Mouse (Mus musculus): ENCODE measurements around the gene Dnajb3. TPM values are rescaled to one million over a fixed set of nuclear protein-coding genes. Genes with fewer than 3 reads are reported as not detected.
"Not testable (repeated sequence)": the region's sequence is repeated elsewhere in the genome, so short reads cannot be mapped to it uniquely, and the experiment has no call there.

Dnajb3 gene
- polyA plus RNA-seq, 1 experiment = not detected

DNA sequence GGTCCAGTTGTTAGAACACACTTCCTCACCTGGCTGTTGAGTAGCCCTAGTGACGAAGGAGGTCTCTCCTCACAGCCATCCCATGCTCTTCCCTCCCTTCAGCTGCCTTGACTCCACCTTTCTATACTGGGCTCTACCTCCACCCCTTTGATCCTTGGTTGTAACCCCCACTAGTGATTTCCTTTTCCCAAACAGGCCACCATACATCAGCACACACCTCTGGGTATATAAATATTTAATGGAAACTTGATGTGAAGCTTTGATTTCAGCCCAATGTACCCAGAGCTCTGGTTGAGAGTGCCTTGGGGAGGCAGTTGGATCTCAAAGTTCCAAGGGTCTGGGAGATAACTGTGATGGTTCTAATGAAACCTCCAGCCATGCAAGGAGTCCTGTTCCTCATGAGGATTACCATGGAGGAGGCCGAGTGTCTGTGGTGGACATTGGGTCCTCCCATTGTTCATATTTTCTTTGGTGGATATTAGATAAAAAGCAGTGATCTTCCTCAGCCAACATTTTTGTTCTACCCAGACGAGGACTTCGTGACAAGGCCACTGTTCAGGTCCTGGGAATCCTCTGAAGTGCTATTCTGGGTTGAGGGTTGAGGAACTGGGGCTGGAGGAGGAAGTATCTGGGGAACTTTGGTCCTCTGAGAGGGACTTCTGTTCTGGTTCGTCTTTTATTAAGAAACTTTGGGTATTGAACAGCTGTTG, 21.2 kb upstream of the Dnajb3 start, which contains the start of gene Mroh2a:
Gene Mroh2a (plus strand): TSS at position 317 of the 710 bp plus-strand sequence.
- Histone ChIP-seq H3K9me3 (peaks cover 50% of the 10 kb centered on the region), H3K4me3 (replicated peaks) (no peak within 1 kb of the TSS), H3K27me3 (replicated peaks) (no peaks in the 10 kb centered on the region), H3K36me3 (replicated peaks; ENCODE audit: low read length) (no peaks in the 10 kb centered on the region), H3K4me1 (no peaks in the 10 kb centered on the region)
- TF ChIP-seq GATA1 (IDR thresholded peaks at IDR 0.05; ENCODE audit: borderline replicate concordance, low read length) = no peak
- no peak for TF ChIP-seq FLI1 (IDR thresholded peaks at IDR 0.05; ENCODE audit: low read length)

DNA sequence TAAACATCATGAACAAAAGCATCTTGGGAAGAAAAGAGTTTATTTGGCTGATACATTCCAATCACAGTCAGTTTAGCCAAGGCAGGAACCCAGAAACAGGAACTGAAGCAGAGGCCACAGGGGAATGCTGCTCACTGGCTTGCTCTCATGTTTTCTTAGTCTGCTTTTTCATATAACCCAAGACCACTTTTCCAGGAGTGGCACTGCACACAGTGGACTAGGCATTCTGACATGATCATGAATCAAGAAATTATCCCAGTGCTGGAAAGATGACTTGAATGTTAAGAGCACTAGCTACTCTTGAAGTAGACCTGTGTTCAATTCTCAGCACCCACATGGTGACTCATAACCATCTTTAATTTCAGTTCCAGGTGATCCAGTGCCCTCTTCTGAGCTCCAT, 20.2 kb upstream of the Dnajb3 start:
- TF ChIP-seq FLI1 (IDR thresholded peaks at IDR 0.05; ENCODE audit: low read length) (no peak), GATA1 (IDR thresholded peaks at IDR 0.05; ENCODE audit: borderline replicate concordance, low read length) (no peak)
- no peaks in the 10 kb centered on the region for H3K27me3 ChIP-seq (replicated peaks)
- H3K4me3 ChIP-seq (replicated peaks) = no peak overlapping the region
- no peaks in the 10 kb centered on the region for H3K4me1 ChIP-seq
- H3K9me3 ChIP-seq = peaks cover 41% of the 10 kb centered on the region
- H3K36me3 ChIP-seq (replicated peaks; ENCODE audit: low read length) = no peaks in the 10 kb centered on the region

GRCm38 (mm10) chr1:88225301-88225700, 19.7 kb upstream of the Dnajb3 start:
- H3K27me3 ChIP-seq (replicated peaks); H3K4me1 ChIP-seq; H3K4me3 ChIP-seq (replicated peaks); H3K36me3 ChIP-seq (replicated peaks; ENCODE audit: low read length): not testable (repeated sequence)
- H3K9me3 ChIP-seq = peaks cover 37% of the 10 kb centered on the region

GRCm38 (mm10) chr1:88224029-88224776, 18.6 kb upstream of the Dnajb3 start:
- TF ChIP-seq FLI1 (IDR thresholded peaks at IDR 0.05; ENCODE audit: low read length) (no peak), GATA1 (IDR thresholded peaks at IDR 0.05; ENCODE audit: borderline replicate concordance, low read length) (no peak)
- Histone ChIP-seq H3K27me3 (replicated peaks) (no peaks in the 10 kb centered on the region), H3K36me3 (replicated peaks; ENCODE audit: low read length) (no peaks in the 10 kb centered on the region), H3K4me3 (replicated peaks) (no peak overlapping the region), H3K9me3 (peaks cover 27% of the 10 kb centered on the region), H3K4me1 (no peaks in the 10 kb centered on the region)

GRCm38 (mm10) chr1:88223591-88223990, 18.0 kb upstream of the Dnajb3 start:
- peaks cover 25% of the 10 kb centered on the region for H3K9me3 ChIP-seq
- H3K4me3 ChIP-seq (replicated peaks) = no peak overlapping the region
- no peaks in the 10 kb centered on the region for H3K36me3 ChIP-seq (replicated peaks; ENCODE audit: low read length)
- no peak for TF ChIP-seq GATA1 (IDR thresholded peaks at IDR 0.05; ENCODE audit: borderline replicate concordance, low read length)
- no peak for TF ChIP-seq FLI1 (IDR thresholded peaks at IDR 0.05; ENCODE audit: low read length)
- no peaks in the 10 kb centered on the region for H3K4me1 ChIP-seq
- no peaks in the 10 kb centered on the region for H3K27me3 ChIP-seq (replicated peaks)

DNA sequence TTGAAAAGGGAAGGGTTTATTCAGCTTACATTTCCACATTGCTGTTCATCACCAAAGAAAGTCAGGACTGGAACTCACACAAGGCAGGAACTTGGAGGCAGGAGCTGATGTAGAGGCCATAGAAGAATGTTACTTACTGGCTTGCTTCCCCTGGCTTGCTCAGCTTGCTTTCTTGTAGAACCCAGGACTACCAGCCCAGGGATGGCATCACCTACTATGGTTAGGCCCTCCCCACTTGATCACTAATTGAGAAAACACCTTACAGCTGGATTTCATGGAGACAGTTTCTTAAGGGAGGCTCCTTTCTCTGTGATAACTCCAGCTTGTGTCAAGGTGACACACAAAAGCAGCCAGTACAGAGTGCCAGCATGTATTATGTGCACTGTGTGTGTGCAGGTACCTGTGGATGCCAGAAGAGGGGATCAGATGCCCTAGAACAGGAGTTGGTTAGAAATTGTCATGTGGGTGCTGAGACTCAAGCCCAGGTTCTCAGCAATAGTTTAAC, 17.5 kb upstream of the Dnajb3 start:
- not testable (repeated sequence) for H3K36me3 ChIP-seq (replicated peaks; ENCODE audit: low read length); H3K27me3 ChIP-seq (replicated peaks); H3K4me1 ChIP-seq; H3K4me3 ChIP-seq (replicated peaks)
- H3K9me3 ChIP-seq = peaks cover 20% of the 10 kb centered on the region

DNA sequence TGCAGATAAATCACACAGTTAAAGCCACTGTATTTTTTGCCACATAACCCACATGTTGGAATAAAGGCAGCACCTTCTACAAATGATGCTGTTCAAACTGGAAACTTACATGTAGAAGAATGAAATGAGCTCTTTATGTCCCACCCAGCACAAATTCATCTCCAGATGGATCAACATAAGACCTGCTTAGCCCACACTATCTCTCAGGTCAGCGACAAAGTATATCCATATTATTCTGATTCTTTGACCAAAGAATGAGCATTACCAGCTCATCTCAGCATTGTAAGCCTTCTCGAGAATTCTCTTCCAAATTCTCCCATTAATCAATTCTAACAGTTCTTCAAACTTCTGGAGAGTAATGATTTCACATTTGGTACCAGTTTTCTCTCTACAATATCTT, 16.6 kb upstream of the Dnajb3 start:
- H3K9me3 ChIP-seq = peaks cover 20% of the 10 kb centered on the region
- no peaks in the 10 kb centered on the region for H3K36me3 ChIP-seq (replicated peaks; ENCODE audit: low read length)
- no peaks in the 10 kb centered on the region for H3K27me3 ChIP-seq (replicated peaks)
- H3K4me3 ChIP-seq (replicated peaks) = no peak overlapping the region
- H3K4me1 ChIP-seq = no peaks in the 10 kb centered on the region
- TF ChIP-seq GATA1 (IDR thresholded peaks at IDR 0.05; ENCODE audit: borderline replicate concordance, low read length) (no peak), FLI1 (IDR thresholded peaks at IDR 0.05; ENCODE audit: low read length) (no peak)

DNA sequence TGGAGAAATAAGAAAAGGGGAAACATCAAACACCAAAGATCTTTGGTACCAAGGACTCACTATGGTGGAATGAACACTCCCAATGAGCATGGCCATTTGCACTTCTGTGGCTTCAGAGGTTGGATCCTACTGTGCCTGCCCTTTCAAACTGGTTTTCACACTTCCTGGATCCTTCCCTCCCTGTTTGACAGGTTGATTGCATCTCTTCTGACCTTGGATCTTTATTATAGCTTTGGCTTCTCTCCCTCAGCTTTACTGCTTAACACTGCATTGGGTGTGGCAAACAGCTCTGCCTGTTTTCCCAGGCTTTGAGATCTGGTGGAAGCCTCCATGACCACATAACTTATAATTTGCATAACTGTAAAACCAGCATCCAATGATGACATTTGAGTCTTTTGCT, 14.8 kb upstream of the Dnajb3 start:
- no peaks in the 10 kb centered on the region for H3K27me3 ChIP-seq (replicated peaks)
- no peak overlapping the region for H3K4me3 ChIP-seq (replicated peaks)
- peaks cover 16% of the 10 kb centered on the region for H3K9me3 ChIP-seq
- H3K4me1 ChIP-seq = no peaks in the 10 kb centered on the region
- H3K36me3 ChIP-seq (replicated peaks; ENCODE audit: low read length) = no peaks in the 10 kb centered on the region
- TF ChIP-seq GATA1 (IDR thresholded peaks at IDR 0.05; ENCODE audit: borderline replicate concordance, low read length) (no peak), FLI1 (IDR thresholded peaks at IDR 0.05; ENCODE audit: low read length) (no peak)

DNA sequence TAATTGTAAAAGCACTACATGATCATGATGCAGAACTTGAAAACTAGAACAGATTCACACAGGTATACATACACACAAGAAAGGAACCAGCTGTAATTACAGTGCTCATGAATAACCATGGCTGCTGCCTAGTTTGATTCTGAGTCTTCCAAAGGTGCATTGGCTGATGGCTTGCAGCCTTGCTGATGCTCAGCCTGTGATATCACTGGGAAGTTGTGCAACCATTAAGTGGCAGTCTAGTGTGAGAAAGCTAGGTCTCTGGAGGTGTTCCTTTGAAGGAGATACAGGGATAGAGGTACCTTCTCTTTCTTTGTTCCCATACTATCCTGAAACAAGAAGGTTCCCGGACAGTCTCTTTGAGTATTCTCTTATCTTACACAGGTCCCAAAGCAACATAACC, 13.5 kb upstream of the Dnajb3 start:
- Histone ChIP-seq H3K27me3 (replicated peaks) (no peaks in the 10 kb centered on the region), H3K9me3 (peaks cover 22% of the 10 kb centered on the region), H3K4me1 (no peaks in the 10 kb centered on the region), H3K36me3 (replicated peaks; ENCODE audit: low read length) (no peaks in the 10 kb centered on the region), H3K4me3 (replicated peaks) (no peak overlapping the region)
- TF ChIP-seq FLI1 (IDR thresholded peaks at IDR 0.05; ENCODE audit: low read length) = no peak
- TF ChIP-seq GATA1 (IDR thresholded peaks at IDR 0.05; ENCODE audit: borderline replicate concordance, low read length) = no peak

DNA sequence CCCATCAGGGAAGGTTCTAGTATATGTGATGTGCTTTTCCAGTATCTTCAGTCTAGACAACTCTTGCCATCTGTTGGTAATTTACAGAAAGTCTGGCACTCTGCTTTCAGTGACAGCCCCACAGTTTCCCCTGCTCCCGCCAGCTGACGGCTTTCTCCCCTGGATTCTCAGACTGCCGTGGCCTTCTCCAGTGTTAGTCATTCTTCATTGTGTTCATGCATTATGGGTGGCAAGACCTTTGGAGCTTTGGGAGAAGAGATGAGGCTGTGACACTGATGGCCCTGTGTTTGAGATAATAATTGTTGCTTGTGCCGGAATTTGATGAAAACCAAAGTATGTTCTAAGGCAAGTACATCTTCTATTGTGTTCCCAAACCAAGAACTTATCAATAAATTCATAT, 13.0 kb upstream of the Dnajb3 start:
- Histone ChIP-seq H3K27me3 (replicated peaks) (no peaks in the 10 kb centered on the region), H3K4me1 (no peaks in the 10 kb centered on the region), H3K9me3 (peaks cover 27% of the 10 kb centered on the region), H3K36me3 (replicated peaks; ENCODE audit: low read length) (no peaks in the 10 kb centered on the region), H3K4me3 (replicated peaks) (no peak overlapping the region)
- TF ChIP-seq GATA1 (IDR thresholded peaks at IDR 0.05; ENCODE audit: borderline replicate concordance, low read length) (no peak), FLI1 (IDR thresholded peaks at IDR 0.05; ENCODE audit: low read length) (no peak)
